Mouse (Mus musculus) layer of hippocampus, postnatal 10 days (tissue): ENCODE measurements around the gene Rgs9bp. TPM values are rescaled to one million over a fixed set of nuclear protein-coding genes. Genes with fewer than 3 reads are reported as not detected.
"Not testable (repeated sequence)": the region's sequence is repeated elsewhere in the genome, so short reads cannot be mapped to it uniquely, and the experiment has no call there.

Experiments used
- DNase-seq, 2 experiments: peaks; one replicate each; pipeline ENCODE4 v3.0.0; 2021; ENCODE audit warnings: low spot score in 2 of 2
- total RNA-seq, 2 experiments: library from RNA; stranded (reverse); gene quantifications; 2 replicates each; pipeline ENCODE4 v1.2.3; 2021

Rgs9bp gene
- total RNA-seq, 2 experiments from 2014 or later: 0.62 to 0.87 TPM

DNA sequence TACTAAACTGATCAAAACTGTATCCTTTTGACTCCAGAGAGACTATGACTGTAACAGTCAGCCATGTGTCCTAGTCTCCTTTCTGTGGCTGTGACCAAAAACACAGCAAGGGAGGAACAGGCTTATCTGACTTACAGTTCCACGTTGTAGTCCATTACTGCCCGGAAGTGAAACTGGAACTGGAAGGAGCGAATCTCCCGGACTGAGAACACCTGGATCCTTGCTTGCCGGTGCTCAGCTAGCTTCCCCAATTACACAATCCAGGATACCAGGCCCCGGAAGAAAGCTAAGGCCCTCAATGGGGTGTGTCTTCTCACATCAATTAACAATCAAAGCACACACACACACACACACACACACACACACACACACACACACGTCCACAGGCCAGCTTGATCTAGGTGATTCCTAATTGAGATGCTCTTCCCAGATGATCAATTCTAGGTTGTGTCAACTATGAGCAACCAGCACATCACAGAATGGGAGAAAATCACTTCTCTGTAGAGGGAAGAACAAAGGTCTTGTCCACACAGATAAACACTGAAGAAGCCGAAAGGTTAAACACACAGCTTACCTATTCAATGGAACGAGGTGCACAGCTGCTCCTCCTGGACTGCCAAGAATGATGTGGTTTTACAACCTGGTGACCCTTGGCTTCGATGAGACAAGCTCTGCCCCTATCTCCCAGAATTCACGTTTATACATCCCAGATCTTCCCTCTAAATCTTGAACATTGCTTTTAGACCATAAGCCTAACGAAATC, 49.5 kb downstream of the Rgs9bp start:
- no peak for DNase-seq

DNA sequence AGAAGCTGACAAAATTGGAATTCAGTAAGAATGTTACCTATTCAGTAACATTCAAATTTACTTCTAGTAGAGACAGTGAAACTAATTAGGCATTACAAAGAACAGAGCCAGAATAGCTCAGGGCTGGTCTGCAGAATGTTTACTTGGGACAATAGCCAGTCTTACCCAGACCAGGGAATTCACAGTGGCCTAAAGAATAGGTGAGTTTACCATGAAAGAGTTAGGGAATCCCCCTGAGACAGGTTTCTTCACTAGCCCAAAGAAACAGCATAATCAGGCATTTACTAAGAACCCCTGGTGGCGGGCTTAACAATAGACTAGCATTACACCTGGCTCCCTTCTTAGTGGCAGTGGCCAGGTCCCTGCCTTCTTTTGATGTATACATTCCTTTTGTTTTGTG, 54.8 kb downstream of the Rgs9bp start:
- not testable (repeated sequence) for DNase-seq

DNA sequence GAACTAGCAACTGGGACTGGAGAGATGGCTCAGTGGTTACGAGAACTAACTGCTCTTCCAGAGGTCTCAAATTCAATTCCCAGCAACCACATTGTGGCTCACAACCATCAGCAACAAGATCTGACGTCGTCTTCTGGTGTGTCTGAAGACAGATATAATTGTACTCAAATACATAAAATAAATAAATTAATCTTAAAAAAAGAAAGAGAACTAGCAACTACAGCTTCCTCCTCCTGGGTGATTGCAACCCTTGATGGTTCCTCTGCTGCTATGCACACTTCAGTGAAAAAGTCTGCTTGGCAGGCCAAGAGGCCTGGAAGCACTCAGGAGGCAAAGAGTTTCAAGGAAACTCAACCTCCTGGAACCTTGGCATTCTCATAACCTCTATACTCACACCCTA, 55.4 kb downstream of the Rgs9bp start:
- no peak for DNase-seq

Other genes with a start within 250 kb of the Rgs9bp start
- gene Faap24, start 188.7 kb downstream of the Rgs9bp start, total RNA-seq: 1 to 10 TPM; 7.4 to 8.5 TPM
- gene Cep89, start 188.5 kb downstream of the Rgs9bp start, total RNA-seq: 10 to 100 TPM; 24.5 to 25.7 TPM
- gene Slc7a9, start 136.8 kb downstream of the Rgs9bp start, total RNA-seq: not detected
- 1 to 10 TPM in 1 of 2 experiments, under 1 TPM in 1; 0.76 to 1.2 TPM for gene Tdrd12, start 47.8 kb downstream of the Rgs9bp start, total RNA-seq
- gene Nudt19, start 29.3 kb downstream of the Rgs9bp start, total RNA-seq: 10 to 100 TPM; 63.4 to 77.1 TPM
- gene Ankrd27, start 662 bp upstream of the Rgs9bp start, total RNA-seq: 10 to 100 TPM; 40.1 to 46.4 TPM
- 10 to 100 TPM; 96.9 to 98.5 TPM for gene Pdcd5, start 61.9 kb upstream of the Rgs9bp start, total RNA-seq
- gene Dpy19l3, start 168.9 kb upstream of the Rgs9bp start, total RNA-seq: 10 to 100 TPM; 83.6 to 84.5 TPM
- gene Zfp507, start 217.4 kb upstream of the Rgs9bp start, total RNA-seq: 10 to 100 TPM; 32.2 to 33.1 TPM